Mouse (Mus musculus) liver, embryonic 13.5 days (tissue): ENCODE measurements around the gene Olfr155. TPM values are rescaled to one million over a fixed set of nuclear protein-coding genes. Genes with fewer than 3 reads are reported as not detected.

Source experiments
- ATAC-seq: fragments of 200-750 bp; cut with Nextera tagmentation; 2 replicates; pipeline ENCODE4 v1.8.0; 2017; ENCODE audit warnings: low read depth, mild to moderate bottlenecking, moderate number of reproducible peaks, moderate library complexity
- DNase-seq: peaks from one replicate; pipeline ENCODE4 v3.0.0; 2022
- H3K27ac ChIP-seq: fragments of 300-500 bp; sonication (generic); 2 replicates; pipeline ENCODE4 v1.5.1; 2015; ENCODE audit warnings: moderate library complexity, mild to moderate bottlenecking, inconsistent platforms
- H3K27me3 ChIP-seq: fragments of 300-500 bp; sonication (generic); 2 replicates; pipeline ENCODE4 v1.6.1; 2015; ENCODE audit warnings: mild to moderate bottlenecking, inconsistent platforms
- H3K36me3 ChIP-seq: fragments of 300-500 bp; sonication (generic); 2 replicates; pipeline ENCODE4 v1.6.1; 2015; ENCODE audit warnings: mild to moderate bottlenecking, inconsistent platforms
- H3K4me1 ChIP-seq: fragments of 300-500 bp; sonication (generic); replicated peaks from 2 replicates; pipeline ENCODE4 v1.6.1; 2015; ENCODE audit warnings: inconsistent platforms
- H3K4me2 ChIP-seq: fragments of 300-500 bp; sonication (generic); 2 replicates; pipeline ENCODE4 v1.6.1; 2015; ENCODE audit warnings: inconsistent platforms, mild to moderate bottlenecking, moderate library complexity
- H3K4me3 ChIP-seq: fragments of 300-500 bp; sonication (generic); replicated peaks from 2 replicates; pipeline ENCODE4 v1.5.1; 2015; ENCODE audit warnings: mild to moderate bottlenecking, inconsistent platforms
- H3K9ac ChIP-seq: fragments of 300-500 bp; sonication (generic); 2 replicates; pipeline ENCODE4 v1.6.1; 2015; ENCODE audit warnings: mild to moderate bottlenecking, inconsistent platforms
- H3K9me3 ChIP-seq: fragments of 300-500 bp; sonication (generic); replicated peaks from 2 replicates; pipeline ENCODE4 v1.6.1; 2016; ENCODE audit warnings: inconsistent platforms
- WGBS: fragments of 180-500 bp; shearing (Covaris S2); methylation state at CpG from one replicate; pipeline ENCODE4 v1.1.7; 2015; ENCODE audit not compliant: insufficient replicate concordance; 5-methylcytosine and 5-hydroxymethylcytosine counted together
- polyA plus RNA-seq: library from polyadenylated mRNA; unstranded; fragments of >200 nt; fragmentation: Nextera tagmentation; extraction: Ambion mirVana; gene quantifications from 2 replicates; pipeline ENCODE4 v1.2.1, GENCODE M21; 2015

The Olfr155 gene
- not detected in 2 replicates for polyA plus RNA-seq

- no peak within 1 kb of the TSS for H3K4me2 ChIP-seq
- no peaks in the 10 kb centered on the region for H3K4me1 ChIP-seq
- H3K4me3 ChIP-seq: no peak within 1 kb of the TSS
- H3K27me3 ChIP-seq: no peaks in the 10 kb centered on the region
- H3K36me3 ChIP-seq: no peaks in the 10 kb centered on the region
- no peak within 1 kb of the TSS for H3K27ac ChIP-seq
- DNase-seq: no peak
- H3K9ac ChIP-seq: no peak within 1 kb of the TSS
- WGBS: 66% methylated on average over 6 of the region's 6 CpGs
- H3K9me3 ChIP-seq: no peaks in the 10 kb centered on the region
- no peak for ATAC-seq
Measured at GRCm38 (mm10) chr4:43851265-43851664, at the start of gene Olfr155. Gene Olfr155, plus strand, starts transcription at chr4:43851565.

GRCm38 (mm10) chr4:43822896-43823550, 28.3 kb upstream of the Olfr155 start:
- Histone ChIP-seq H3K9ac (no peak overlapping the region), H3K27me3 (no peaks in the 10 kb centered on the region), H3K4me2 (no peak overlapping the region), H3K4me3 (no peak overlapping the region), H3K36me3 (no peaks in the 10 kb centered on the region), H3K27ac (no peak overlapping the region), H3K9me3 (no peaks in the 10 kb centered on the region), H3K4me1 (no peaks in the 10 kb centered on the region)
- no peak for DNase-seq
- WGBS: 54% methylated on average over 13 of the region's 13 CpGs
- no peak for ATAC-seq

GRCm38 (mm10) chr4:43823845-43824337, 27.5 kb upstream of the Olfr155 start, which contains the start of gene Olfr156:
Gene Olfr156, minus strand, starts transcription at chr4:43823895.
- H3K9me3 ChIP-seq: no peaks in the 10 kb centered on the region
- no peak within 1 kb of the TSS for H3K27ac ChIP-seq
- WGBS: 22% methylated on average over 7 of the region's 7 CpGs
- ATAC-seq (no peak), DNase-seq (no peak)
- no peak within 1 kb of the TSS for H3K4me2 ChIP-seq
- no peaks in the 10 kb centered on the region for H3K27me3 ChIP-seq
- H3K4me3 ChIP-seq: no peak within 1 kb of the TSS
- H3K36me3 ChIP-seq: no peaks in the 10 kb centered on the region
- H3K9ac ChIP-seq: no peak within 1 kb of the TSS
- H3K4me1 ChIP-seq: no peaks in the 10 kb centered on the region

DNA sequence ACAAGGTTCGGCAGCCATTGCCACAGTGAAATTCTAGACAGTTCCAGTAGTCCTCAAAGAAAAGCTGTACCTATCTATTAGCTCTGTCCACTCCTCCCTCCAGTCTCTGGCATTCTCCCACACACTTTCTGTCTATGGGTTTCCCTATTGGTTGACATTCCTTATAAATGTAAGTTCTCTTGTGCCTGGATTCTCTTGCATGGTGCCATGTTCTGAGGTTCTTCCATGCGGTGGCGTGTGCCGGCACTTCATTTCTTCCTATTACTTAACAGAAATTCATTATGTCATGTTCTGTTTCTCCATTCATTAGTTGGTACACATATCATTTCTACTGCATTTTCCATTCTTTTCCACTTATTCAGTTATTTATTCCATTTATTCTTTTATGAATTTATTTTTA, 22.6 kb upstream of the Olfr155 start:
- Histone ChIP-seq H3K9ac (no peak overlapping the region), H3K9me3 (no peaks in the 10 kb centered on the region), H3K27ac (no peak overlapping the region), H3K4me1 (no peaks in the 10 kb centered on the region), H3K4me3 (no peak overlapping the region), H3K36me3 (no peaks in the 10 kb centered on the region), H3K27me3 (no peaks in the 10 kb centered on the region), H3K4me2 (no peak overlapping the region)
- WGBS: 73% methylated on average over 4 of the region's 4 CpGs
- ATAC-seq (no peak), DNase-seq (no peak)

GRCm38 (mm10) chr4:43832031-43832430, 19.3 kb upstream of the Olfr155 start:
- no peaks in the 10 kb centered on the region for H3K36me3 ChIP-seq
- WGBS: 58% methylated on average over 5 of the region's 5 CpGs
- no peaks in the 10 kb centered on the region for H3K4me1 ChIP-seq
- no peak overlapping the region for H3K4me3 ChIP-seq
- no peak overlapping the region for H3K27ac ChIP-seq
- H3K27me3 ChIP-seq: no peaks in the 10 kb centered on the region
- H3K9me3 ChIP-seq: no peaks in the 10 kb centered on the region
- H3K9ac ChIP-seq: no peak overlapping the region
- ATAC-seq: no peak
- DNase-seq: no peak
- H3K4me2 ChIP-seq: no peak overlapping the region

DNA sequence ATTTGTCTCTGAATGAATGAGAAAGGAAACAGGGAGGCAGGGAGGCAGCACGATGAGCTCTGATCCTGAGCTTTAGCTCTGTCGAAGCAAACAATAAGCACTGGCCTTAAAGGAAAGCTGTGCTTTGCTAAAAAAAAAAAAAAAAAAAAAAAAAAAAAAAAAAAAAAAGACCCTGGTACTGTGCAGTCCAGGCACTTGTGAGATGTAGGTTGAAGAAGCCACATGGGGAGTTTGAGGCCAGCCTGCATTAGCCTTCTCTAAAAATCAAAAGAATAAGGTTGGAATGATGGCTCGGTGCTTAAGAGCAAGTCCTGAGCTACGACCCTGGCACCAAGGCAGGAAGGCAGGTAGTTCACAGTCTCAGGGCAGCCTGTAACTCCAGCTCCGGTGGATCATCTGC, 17.6 kb upstream of the Olfr155 start:
- no peaks in the 10 kb centered on the region for H3K9me3 ChIP-seq
- H3K4me2 ChIP-seq: no peak overlapping the region
- ATAC-seq: no peak
- no peaks in the 10 kb centered on the region for H3K36me3 ChIP-seq
- DNase-seq: no peak
- no peaks in the 10 kb centered on the region for H3K4me1 ChIP-seq
- WGBS: 59% methylated on average over 5 of the region's 5 CpGs
- no peak overlapping the region for H3K4me3 ChIP-seq
- H3K9ac ChIP-seq: no peak overlapping the region
- H3K27me3 ChIP-seq: no peaks in the 10 kb centered on the region
- no peak overlapping the region for H3K27ac ChIP-seq

GRCm38 (mm10) chr4:43834749-43835148, 16.6 kb upstream of the Olfr155 start:
- no peak overlapping the region for H3K4me3 ChIP-seq
- no peaks in the 10 kb centered on the region for H3K9me3 ChIP-seq
- H3K4me1 ChIP-seq: no peaks in the 10 kb centered on the region
- no peak overlapping the region for H3K4me2 ChIP-seq
- no peak overlapping the region for H3K9ac ChIP-seq
- no peak for DNase-seq
- H3K36me3 ChIP-seq: no peaks in the 10 kb centered on the region
- ATAC-seq: no peak
- no peaks in the 10 kb centered on the region for H3K27me3 ChIP-seq
- 30% methylated on average over 4 of the region's 4 CpGs for WGBS
- no peak overlapping the region for H3K27ac ChIP-seq

- Histone ChIP-seq H3K4me1 (no peaks in the 10 kb centered on the region), H3K9ac (no peak overlapping the region), H3K27me3 (no peaks in the 10 kb centered on the region), H3K9me3 (no peaks in the 10 kb centered on the region), H3K27ac (no peak overlapping the region), H3K4me2 (no peak overlapping the region), H3K4me3 (no peak overlapping the region), H3K36me3 (no peaks in the 10 kb centered on the region)
- no peak for ATAC-seq
- 46% methylated on average over 3 of the region's 3 CpGs for WGBS
- no peak for DNase-seq
Measured at GRCm38 (mm10) chr4:43838326-43838725, 13.0 kb upstream of the Olfr155 start.

- no peak within 1 kb of the TSS for H3K4me2 ChIP-seq
- H3K9ac ChIP-seq: no peak within 1 kb of the TSS
- 42% methylated on average over 1 of the region's 1 CpGs for WGBS
- no peak within 1 kb of the TSS for H3K27ac ChIP-seq
- no peak within 1 kb of the TSS for H3K4me3 ChIP-seq
- H3K27me3 ChIP-seq: no peaks in the 10 kb centered on the region
- ATAC-seq (no peak), DNase-seq (no peak)
- no peaks in the 10 kb centered on the region for H3K36me3 ChIP-seq
- no peaks in the 10 kb centered on the region for H3K4me1 ChIP-seq
- H3K9me3 ChIP-seq: 0 out of 2 replicates have a peak, but pooled peaks cover 3% of the 10 kb centered on the region
Measured at GRCm38 (mm10) chr4:43840101-43840500, 11.3 kb upstream of the Olfr155 start, which contains the start of gene Olfr157. Gene Olfr157, minus strand, starts transcription at chr4:43840201.

DNA sequence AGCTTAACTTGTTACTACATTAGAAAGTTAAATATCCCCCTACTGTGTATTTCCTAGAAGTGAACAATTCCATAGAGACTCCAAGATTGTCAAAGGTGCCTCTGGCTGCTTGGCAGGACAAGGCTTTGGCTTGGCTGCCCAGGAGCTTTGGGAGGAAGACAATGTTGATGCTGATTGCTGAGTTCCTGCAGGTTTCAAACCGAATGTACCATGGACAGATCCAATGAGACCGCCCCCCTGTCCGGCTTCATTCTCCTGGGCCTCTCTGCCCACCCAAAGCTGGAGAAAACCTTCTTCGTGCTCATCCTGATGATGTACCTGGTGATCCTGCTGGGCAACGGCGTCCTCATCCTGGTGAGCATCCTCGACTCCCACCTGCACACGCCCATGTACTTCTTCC, 2.7 kb downstream of the Olfr155 start:
- Histone ChIP-seq H3K36me3 (no peaks in the 10 kb centered on the region), H3K9ac (no peak overlapping the region), H3K4me2 (no peak overlapping the region), H3K27me3 (no peaks in the 10 kb centered on the region), H3K4me1 (no peaks in the 10 kb centered on the region), H3K9me3 (no peaks in the 10 kb centered on the region), H3K4me3 (no peak overlapping the region), H3K27ac (no peak overlapping the region)
- DNase-seq (no peak), ATAC-seq (no peak)
- 45% methylated on average over 8 of the region's 8 CpGs for WGBS

GRCm38 (mm10) chr4:43859886-43860285, 8.5 kb downstream of the Olfr155 start:
- H3K9me3 ChIP-seq: no peaks in the 10 kb centered on the region
- H3K4me2 ChIP-seq: no peak overlapping the region
- ATAC-seq (no peak), DNase-seq (no peak)
- no peaks in the 10 kb centered on the region for H3K36me3 ChIP-seq
- H3K4me3 ChIP-seq: no peak overlapping the region
- H3K27me3 ChIP-seq: no peaks in the 10 kb centered on the region
- no peak overlapping the region for H3K9ac ChIP-seq
- 70% methylated on average over 10 of the region's 10 CpGs for WGBS
- H3K4me1 ChIP-seq: no peaks in the 10 kb centered on the region
- H3K27ac ChIP-seq: no peak overlapping the region
